Mouse (Mus musculus): ENCODE results near the gene Cntnap1.

The Cntnap1 gene

DNA sequence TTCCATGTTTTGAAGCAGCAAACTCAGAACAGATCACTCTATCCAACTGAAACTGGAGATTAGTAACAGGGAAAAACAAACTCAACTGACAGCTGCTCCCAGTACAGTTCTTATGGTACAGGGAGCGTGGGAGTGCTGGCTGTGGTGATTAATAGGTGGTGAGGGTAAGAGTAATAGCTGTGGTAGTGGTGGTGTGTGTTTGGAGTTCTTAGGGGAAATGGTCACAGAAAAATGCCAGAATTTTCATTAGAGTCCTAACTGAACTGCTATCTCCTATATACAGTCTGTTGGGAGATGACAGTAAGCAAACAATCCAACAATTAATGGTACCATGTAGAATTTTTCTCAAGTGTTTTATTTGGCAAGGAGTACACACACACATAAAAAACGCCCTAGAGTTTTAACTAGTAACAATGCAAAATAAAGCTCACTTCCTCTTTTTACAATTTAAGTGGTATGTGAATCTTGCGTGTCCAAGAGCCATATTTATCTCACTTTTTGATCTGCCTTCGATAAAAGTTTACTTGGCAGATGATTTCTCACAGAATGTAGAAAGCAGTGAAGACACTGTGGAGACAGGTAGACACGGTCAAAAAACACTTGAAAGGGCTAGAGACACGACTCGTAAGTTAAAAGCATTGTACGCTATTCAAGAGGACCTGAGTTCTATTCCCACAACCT, 51.1 kb downstream of the Cntnap1 start:
- DNase-seq (ENCODE audit: low spot score): no peak

DNA sequence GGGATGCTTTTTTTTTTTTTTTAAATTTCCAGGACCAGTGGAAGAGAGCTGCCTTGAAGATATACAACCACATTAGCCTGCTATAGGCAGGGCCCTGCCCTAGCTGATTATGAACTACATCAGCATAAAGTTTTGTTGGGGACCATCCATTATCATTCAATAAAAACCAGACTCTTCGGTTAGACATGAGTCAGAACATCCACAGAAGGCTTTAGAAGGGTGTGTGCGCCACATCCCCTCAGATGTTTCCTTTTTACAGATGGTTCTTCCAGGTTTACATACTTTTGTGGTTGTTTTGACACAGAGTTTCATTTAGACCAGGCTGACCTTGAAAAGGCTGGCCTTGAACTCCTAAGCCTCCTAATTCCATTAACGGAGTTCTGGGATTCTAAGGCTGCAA, 54.0 kb downstream of the Cntnap1 start:
- DNase-seq (ENCODE audit: low spot score): no peak

DNA sequence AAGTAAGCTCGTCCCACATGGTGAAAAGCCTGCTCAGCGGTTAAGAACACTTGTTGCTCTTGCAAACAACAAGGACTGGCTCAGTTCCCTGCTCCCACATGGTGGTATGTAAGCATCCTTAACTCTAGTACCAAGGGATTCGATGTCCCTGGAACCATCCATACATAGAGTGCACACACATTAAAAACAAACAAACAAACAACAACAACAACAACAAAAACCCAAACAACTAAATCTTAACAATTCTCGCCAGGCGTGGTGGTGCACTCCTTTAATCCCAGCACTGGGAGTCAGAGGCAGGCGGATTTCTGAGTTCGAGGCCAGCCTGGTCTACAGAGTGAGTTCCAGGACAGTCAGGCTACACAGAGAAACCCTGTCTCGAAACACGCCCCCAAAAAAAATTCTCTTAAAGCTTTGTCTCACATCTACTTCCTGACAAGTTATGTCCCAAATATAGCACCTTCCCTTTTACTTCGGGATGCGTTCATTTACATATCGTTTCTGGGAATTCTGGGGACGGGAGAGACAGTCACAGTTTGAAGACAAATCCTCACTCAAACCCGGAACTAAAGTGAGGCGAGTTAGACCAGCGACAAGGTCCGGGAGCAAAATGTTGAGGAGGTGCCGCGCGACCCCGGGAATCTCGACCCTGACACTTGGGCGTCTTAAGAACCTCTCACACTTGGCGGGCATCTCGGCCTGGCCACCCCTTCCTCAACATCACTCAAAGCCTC, 55.2 kb downstream of the Cntnap1 start:
- no peak for DNase-seq (ENCODE audit: low spot score)

DNA sequence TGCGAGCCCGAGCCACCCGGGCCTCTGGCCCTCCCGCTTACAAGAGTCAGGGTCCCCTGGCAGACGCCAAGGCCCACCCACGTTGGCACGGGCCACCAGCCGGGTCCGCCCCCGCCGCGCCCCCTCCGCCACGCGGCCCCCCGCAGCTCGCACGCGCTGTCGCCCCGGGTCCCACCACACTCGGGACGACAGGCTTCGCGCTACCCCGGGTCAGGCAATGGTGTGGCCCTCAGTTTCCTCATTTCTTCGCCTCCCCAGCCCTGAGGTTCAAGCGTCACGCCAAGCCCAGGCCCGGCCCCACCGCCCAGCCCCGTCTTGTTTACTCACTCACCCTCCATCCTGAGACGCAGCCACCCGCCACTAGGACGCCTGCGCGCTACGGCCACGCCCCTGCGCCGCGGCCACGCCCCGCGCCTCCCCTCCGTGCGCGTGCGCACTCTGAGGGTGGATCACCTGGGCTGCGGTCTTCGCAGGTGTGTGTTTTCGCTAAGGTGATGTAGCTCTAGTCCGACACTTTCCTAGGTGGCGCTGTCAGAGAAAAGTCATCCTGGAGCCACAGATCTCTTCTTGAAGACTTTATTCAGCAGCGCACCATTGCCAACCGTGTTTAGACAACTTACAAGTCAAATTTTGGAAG, 55.9 kb downstream of the Cntnap1 start, which contains the start of gene Ezh1:
TSS of gene Ezh1 (minus strand) at position 399 of the 637 bp plus-strand sequence.
- DNase-seq (ENCODE audit: low spot score): peak; percentile 95

DNA sequence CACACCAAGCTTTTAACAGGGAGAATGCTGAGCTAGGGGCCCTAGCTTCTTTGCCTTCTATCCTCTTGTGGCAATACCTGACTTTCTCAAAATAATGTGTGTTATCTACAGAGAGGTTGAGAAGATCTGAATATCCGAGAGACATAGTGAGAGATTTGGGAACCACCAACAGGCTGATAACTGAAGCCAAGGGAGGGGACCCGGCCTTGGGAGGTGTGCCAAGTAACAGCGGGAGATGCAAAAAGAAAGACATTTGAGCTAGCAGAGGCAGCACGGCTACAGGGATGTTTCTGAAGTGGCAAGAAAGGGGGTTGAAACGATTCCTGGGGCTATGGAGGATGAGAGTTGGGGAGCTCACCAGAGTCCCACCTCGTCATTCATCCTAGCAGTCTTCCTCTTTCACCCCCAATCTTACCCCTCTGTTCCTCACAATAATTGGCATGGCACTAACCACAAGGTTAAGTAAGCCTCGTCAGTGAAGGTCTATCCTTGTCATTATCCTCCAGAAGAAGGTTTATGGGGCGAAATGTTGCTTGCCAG, 59.1 kb downstream of the Cntnap1 start:
- no peak for DNase-seq (ENCODE audit: low spot score)

DNA sequence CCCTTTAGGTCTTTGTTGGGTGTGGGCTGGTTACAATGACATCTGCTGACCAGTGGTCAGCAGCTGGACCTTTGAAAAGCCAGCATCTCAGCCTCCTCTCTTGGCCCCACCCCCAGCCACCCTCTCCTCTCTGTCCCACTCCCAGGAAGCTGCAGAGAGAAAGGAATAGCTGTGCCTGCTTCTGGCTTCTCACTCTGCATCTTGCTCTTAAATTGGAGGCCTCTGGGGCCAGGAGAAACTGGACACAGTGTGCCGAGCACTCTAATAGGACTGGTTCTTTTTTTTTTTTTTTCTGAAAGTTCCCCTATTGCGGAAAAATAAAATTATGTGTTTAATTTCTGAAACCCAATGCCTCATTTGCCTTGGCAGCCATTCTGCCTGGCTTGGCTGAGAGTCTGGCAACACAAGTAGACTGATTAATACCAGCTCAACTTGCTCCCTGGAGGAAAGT, 59.8 kb downstream of the Cntnap1 start:
- DNase-seq (ENCODE audit: low spot score): no peak

DNA sequence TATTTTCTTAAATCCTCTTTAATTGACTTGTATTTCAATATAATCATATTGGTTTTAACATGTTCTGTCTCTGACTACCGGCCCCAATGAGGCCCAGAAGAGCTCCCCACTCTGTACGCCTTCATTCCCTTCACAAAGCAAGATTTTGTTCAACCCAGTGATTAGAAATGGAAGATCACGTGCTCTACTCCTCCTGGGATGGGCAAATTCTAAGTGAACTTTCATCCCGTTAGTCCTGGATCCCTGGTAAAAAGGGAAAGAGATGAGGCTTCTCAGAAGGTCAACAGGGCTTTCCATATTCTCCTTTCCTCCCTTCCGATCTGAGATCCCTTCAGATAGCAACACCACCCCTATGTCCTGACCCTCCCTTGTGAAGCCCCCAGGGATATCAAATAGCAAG, 60.2 kb downstream of the Cntnap1 start:
- DNase-seq (ENCODE audit: low spot score): no peak

DNA sequence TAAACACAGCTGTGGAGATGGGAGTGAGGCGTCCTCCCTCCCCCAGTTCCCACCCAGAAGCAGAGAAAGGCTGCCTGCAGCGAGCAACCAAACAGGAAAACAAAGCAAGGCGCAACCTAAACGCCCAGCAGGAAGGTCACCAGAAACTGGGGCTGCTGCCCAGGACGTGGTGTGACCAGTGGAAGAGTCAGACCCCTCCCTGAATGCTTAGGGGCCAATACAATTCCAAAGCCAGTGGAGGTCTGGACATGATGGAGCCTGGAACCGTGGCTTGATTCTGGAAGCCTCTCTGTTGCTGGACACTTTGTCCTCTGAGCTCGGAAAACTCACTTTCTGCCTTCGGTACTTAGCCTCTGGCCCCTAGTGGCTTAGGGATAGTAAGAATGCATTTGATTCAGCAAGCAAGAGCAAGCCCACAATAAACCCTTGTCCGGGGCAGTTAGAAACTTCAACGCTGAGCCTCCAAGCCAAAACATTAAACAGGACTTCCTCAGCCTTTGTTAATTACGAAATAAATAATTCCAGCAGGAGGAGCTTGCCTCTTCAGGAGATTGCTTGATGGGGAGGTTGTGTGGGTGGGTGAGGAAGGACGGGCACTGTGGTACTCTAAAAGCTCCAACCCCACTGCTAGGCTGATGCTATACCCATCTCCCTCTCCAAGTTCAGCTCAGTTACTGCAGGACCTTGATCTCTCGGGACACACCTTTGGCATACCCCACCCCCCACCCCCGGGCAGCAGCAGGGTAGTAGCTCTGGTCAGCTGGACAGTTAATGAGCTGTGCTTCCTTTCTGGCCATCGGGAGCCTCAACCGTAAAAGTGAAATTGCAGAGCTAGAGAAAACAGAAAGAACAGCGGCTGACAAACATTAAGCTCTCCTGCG, 60.9 kb downstream of the Cntnap1 start:
- no peak for DNase-seq (ENCODE audit: low spot score)

DNA sequence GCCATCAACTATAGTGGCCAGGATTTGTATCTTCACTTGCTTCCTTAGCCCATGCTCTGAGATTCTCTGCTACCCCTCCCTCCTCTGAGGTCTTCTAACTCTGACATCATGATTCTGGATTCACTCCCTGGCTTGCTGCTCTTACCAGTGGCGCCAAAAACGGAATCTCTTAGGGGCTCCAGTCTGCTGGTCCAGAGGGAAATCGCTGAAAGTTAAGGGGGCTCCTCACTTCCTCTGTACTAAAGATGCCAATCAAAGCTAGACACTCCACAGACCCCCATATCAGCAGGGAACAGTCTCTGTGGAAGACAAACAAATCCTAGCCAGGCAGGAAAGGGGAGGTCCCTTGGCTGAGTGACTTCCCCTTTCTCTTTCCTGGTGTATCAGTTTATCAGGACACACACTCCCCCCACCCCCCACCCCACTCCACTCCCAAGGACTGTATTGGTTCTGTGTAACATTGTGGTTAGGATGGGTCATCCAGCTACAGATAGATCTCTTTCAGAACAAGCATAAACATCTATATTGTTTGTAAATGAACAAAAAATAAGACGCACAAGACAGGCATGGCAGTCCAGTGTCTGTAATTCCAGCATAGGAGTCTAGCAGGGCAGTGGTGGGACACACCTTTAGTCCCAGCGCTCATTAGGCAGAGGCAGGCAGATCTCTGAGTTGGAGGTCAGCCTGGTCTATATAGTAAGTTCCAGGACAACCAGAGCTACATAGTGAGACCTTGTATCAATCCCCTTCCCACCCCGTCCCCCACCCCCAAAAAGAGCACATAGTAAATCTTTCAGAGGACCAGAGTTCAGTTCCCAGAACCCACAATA, 61.9 kb downstream of the Cntnap1 start:
- DNase-seq (ENCODE audit: low spot score): no peak

DNA sequence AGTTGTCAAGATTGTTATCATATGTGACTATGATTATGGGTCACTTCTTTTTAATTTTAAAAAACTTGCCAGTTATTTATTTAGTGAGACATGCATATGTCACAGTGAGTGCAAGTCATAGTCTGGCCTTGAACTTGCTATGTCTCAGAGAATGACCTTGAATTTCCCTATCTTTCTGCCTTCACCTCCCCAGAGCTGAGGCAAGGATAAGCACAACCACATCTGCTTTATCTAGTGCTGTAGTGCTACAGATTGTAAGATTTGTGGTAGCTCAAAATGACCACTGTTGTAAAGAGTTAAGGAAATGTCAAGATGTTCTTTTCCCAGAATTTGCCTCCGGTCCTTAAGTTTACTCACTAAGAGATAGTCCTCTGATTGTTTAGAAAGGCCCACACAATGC, 62.9 kb downstream of the Cntnap1 start:
- DNase-seq (ENCODE audit: low spot score): no peak

DNA sequence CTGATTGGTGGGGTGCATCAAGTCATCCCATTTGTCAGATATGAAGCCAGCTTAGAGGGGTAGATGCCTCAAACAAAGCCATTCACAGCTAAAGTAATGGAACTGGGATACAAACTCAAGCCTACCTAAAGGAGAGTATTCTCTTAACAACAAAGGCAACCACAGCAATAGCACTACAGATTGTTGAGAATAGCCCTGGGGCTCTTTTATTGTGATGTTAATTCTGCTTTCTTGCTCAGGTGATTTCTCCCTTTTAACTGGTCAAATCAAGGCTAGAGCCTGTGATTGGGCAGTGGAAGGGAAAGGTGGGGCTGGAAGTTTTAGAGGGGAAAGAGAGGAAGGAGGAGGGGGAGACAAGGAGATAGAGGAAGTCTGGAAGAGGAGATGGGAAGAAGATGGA, 63.8 kb downstream of the Cntnap1 start:
- DNase-seq (ENCODE audit: low spot score): no peak

DNA sequence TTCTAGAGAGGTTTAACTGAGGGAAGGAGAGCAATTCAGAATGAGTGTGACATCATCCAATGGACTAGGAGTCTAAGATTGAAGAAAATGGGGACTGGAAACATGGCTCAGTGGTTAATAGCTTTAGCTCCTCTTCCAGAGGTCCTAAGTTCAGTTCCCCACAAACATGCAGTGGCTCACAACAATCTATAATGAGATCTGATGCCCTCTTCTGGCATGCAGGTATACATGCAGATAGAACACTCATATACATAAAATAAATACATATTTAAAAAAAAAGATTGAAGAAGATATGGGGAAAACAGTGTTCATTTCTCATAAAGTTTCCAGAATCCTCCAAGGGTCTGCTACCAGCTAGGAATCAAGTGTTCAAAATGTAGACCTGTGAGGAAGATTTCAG, 65.1 kb downstream of the Cntnap1 start:
- no peak for DNase-seq (ENCODE audit: low spot score)

DNA sequence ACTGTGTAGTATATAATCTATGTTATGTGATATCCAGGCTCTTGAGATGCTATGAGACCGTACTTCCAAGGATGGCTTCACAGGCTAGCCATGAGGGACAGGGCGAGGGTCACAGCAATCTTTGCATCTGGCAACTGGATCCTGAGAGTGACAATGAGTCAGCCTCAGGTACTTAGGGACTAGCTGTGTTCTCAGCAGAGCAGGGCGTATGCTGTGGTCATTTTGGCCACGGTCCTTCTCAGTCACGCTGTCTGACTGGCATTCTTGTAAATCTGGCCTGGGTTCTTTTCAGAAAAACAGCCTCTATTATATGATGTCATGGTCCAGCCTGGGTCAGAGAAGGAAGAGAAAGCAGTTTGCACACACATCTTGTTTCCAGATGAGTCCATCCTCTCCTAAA, 66.5 kb downstream of the Cntnap1 start:
- no peak for DNase-seq (ENCODE audit: low spot score)

DNA sequence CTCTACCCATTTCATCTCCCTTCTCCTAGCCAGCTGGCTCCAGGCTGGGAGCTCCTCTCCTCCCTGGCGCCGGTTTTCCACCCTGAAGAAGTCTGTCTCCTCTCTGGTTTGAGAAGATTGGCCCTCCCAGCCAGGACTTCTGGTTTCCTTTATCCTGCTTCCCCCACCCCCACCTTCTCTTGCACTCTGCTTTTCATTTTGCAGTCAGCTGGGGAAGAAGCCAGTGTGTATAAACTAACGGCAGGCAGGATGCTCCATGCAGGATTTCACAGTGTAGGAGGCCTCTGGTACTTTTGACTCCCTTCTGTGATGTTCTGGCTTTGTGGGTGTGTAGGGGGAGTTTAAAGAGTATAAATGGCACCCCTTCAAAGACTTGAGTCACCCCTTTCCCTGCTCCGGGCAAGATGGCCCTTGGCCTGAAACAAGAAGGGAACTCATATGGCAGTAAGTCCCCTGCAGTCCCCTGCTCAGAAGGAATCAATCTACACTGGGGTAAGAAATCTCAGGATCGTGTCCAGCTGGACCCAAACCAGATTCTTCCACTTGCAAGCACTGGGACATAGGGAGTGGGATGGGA, 67.8 kb downstream of the Cntnap1 start:
- DNase-seq (ENCODE audit: low spot score): no peak

Measured in T-cell, adult 2 months (primary cell).